Mouse (Mus musculus): ENCODE results near the gene Slc7a5.
A peak's percentile ranks its signal among the peaks of the same experiment; 100 is the strongest.

DNA sequence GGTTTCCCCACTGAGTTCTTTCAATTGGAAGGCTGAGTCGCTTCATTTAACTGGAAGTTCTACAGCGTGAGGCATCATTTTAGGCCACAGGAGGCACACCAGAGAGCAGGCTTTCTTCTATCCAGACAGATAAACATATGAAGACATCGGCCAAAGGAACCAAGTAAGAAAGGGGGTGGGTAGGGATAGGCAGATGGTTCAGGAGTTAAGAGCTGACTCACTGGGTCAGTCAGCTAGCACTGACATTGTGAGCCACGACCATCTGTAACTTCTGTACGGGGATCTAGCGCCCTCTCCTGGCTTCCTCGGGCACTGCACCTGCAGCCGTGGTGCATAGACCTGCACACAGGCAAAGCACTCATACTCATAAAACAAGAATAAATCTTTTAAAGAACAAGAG lies 66.3 kb downstream of the Slc7a5 start:
- TF ChIP-seq CTCF (IDR thresholded peaks at IDR 0.05; ENCODE audit: control insufficient read depth, insufficient read depth, insufficient replicate concordance, low read depth, low read length) (peak; percentile 97), POLR2A (IDR thresholded peaks at IDR 0.05; ENCODE audit: control insufficient read depth, low read depth, low read length) (no peak)

Data from testis, adult 2 months (tissue).